Mouse (Mus musculus): ENCODE measurements around the gene Rflna. TPM values are rescaled to one million over a fixed set of nuclear protein-coding genes. Genes with fewer than 3 reads are reported as not detected.

Gene Rflna
- polyA plus RNA-seq (2015; fragmentation: Nextera tagmentation; extraction: Ambion mirVana) = 2.7 and 3.5 TPM in 2 replicates

- H3K4me1 ChIP-seq = peaks cover 28% of the 10 kb centered on the region
- H3K27ac ChIP-seq = no peak within 1 kb of the TSS
- H3K9me3 ChIP-seq (replicated peaks) = no peaks in the 10 kb centered on the region
- peak; percentile 39; the same call in 1 of the 2 replicates for ATAC-seq
- 3% methylated on average over 33 of the region's 41 CpGs for WGBS
- H3K4me3 ChIP-seq = peak within 1 kb of the TSS; percentile 32
- peak within 1 kb of the TSS; percentile 58 for H3K9ac ChIP-seq
- H3K36me3 ChIP-seq (ENCODE audit: poor library complexity, severe bottlenecking) = no peaks in the 10 kb centered on the region
- peaks cover 30% of the 10 kb centered on the region for H3K27me3 ChIP-seq
- H3K4me2 ChIP-seq = peak within 1 kb of the TSS; percentile 60
Observed at GRCm38 (mm10) chr5:125002969-125003872, at the start of gene Rflna. Rflna (plus strand) TSS chr5:125003221.

- no peaks in the 10 kb centered on the region for H3K27me3 ChIP-seq
- peaks cover 10% of the 10 kb centered on the region; the same call in 1 of the 2 replicates for H3K9me3 ChIP-seq (replicated peaks)
- H3K4me2 ChIP-seq = no peak overlapping the region
- no peak overlapping the region for H3K4me3 ChIP-seq
- H3K36me3 ChIP-seq (ENCODE audit: poor library complexity, severe bottlenecking) = no peaks in the 10 kb centered on the region
- WGBS = 89% methylated on average over 8 of the region's 8 CpGs
- H3K9ac ChIP-seq = no peak overlapping the region
- ATAC-seq = no peak
- H3K4me1 ChIP-seq = peaks cover 10% of the 10 kb centered on the region
- no peak overlapping the region for H3K27ac ChIP-seq
Observed at GRCm38 (mm10) chr5:124954404-124955305, 48.4 kb upstream of the Rflna start.

- Histone ChIP-seq H3K4me2 (no peak overlapping the region), H3K36me3 (ENCODE audit: poor library complexity, severe bottlenecking) (no peaks in the 10 kb centered on the region), H3K4me1 (peaks cover 10% of the 10 kb centered on the region), H3K27me3 (no peaks in the 10 kb centered on the region), H3K9ac (no peak overlapping the region), H3K4me3 (no peak overlapping the region), H3K27ac (no peak overlapping the region), H3K9me3 (replicated peaks) (0 out of 2 replicates have a peak, but pooled peaks cover 7% of the 10 kb centered on the region)
- no peak for ATAC-seq
- WGBS = 75% methylated on average over 5 of the region's 5 CpGs
Observed at GRCm38 (mm10) chr5:124957491-124957890, 45.5 kb upstream of the Rflna start.

GRCm38 (mm10) chr5:124959099-124959498 is 43.9 kb upstream of the Rflna start:
- Histone ChIP-seq H3K36me3 (ENCODE audit: poor library complexity, severe bottlenecking) (no peaks in the 10 kb centered on the region), H3K4me1 (peaks cover 16% of the 10 kb centered on the region), H3K27ac (no peak overlapping the region), H3K4me2 (no peak overlapping the region), H3K4me3 (no peak overlapping the region), H3K9me3 (replicated peaks) (0 out of 2 replicates have a peak, but pooled peaks cover 7% of the 10 kb centered on the region), H3K27me3 (no peaks in the 10 kb centered on the region), H3K9ac (no peak overlapping the region)
- WGBS = 98% methylated on average over 4 of the region's 4 CpGs
- ATAC-seq = no peak

- Histone ChIP-seq H3K9me3 (replicated peaks) (0 out of 2 replicates have a peak, but pooled peaks cover 7% of the 10 kb centered on the region), H3K4me1 (peaks cover 19% of the 10 kb centered on the region), H3K4me2 (0 out of 2 replicates have a peak overlapping the region, but pooled peaks have one; percentile 5), H3K27ac (peak overlapping the region; percentile 65), H3K27me3 (no peaks in the 10 kb centered on the region), H3K4me3 (no peak overlapping the region), H3K36me3 (ENCODE audit: poor library complexity, severe bottlenecking) (no peaks in the 10 kb centered on the region), H3K9ac (no peak overlapping the region)
- ATAC-seq = 0 out of 2 replicates have a peak, but pooled peaks have one; percentile 24
- 51% methylated on average over 18 of the region's 18 CpGs for WGBS
Observed at GRCm38 (mm10) chr5:124960131-124960901, 42.7 kb upstream of the Rflna start.

GRCm38 (mm10) chr5:124961433-124961832 is 41.6 kb upstream of the Rflna start:
- H3K4me1 ChIP-seq = peaks cover 19% of the 10 kb centered on the region
- H3K36me3 ChIP-seq (ENCODE audit: poor library complexity, severe bottlenecking) = no peaks in the 10 kb centered on the region
- no peak for ATAC-seq
- H3K27ac ChIP-seq = no peak overlapping the region
- H3K9me3 ChIP-seq (replicated peaks) = 0 out of 2 replicates have a peak, but pooled peaks cover 7% of the 10 kb centered on the region
- WGBS = 91% methylated on average over 8 of the region's 8 CpGs
- H3K4me3 ChIP-seq = no peak overlapping the region
- no peak overlapping the region for H3K9ac ChIP-seq
- no peak overlapping the region for H3K4me2 ChIP-seq
- H3K27me3 ChIP-seq = no peaks in the 10 kb centered on the region

- Histone ChIP-seq H3K4me3 (no peak overlapping the region), H3K4me1 (peaks cover 19% of the 10 kb centered on the region), H3K27me3 (no peaks in the 10 kb centered on the region), H3K9ac (no peak overlapping the region), H3K4me2 (no peak overlapping the region), H3K36me3 (ENCODE audit: poor library complexity, severe bottlenecking) (no peaks in the 10 kb centered on the region), H3K9me3 (replicated peaks) (0 out of 2 replicates have a peak, but pooled peaks cover 7% of the 10 kb centered on the region), H3K27ac (no peak overlapping the region)
- no peak for ATAC-seq
- WGBS = 54% methylated on average over 7 of the region's 7 CpGs
Observed at GRCm38 (mm10) chr5:124962761-124963160, 40.3 kb upstream of the Rflna start.

GRCm38 (mm10) chr5:124963806-124964672 is 39.0 kb upstream of the Rflna start:
- Histone ChIP-seq H3K9me3 (replicated peaks) (0 out of 2 replicates have a peak, but pooled peaks cover 4% of the 10 kb centered on the region), H3K4me2 (no peak overlapping the region), H3K9ac (no peak overlapping the region; the same call in 1 of the 2 replicates), H3K4me1 (peaks cover 19% of the 10 kb centered on the region), H3K4me3 (no peak overlapping the region), H3K27me3 (no peaks in the 10 kb centered on the region), H3K27ac (no peak overlapping the region), H3K36me3 (ENCODE audit: poor library complexity, severe bottlenecking) (no peaks in the 10 kb centered on the region)
- ATAC-seq = no peak
- WGBS = 73% methylated on average over 22 of the region's 22 CpGs

GRCm38 (mm10) chr5:124966622-124967332 is 36.2 kb upstream of the Rflna start:
- H3K4me1 ChIP-seq = peaks cover 16% of the 10 kb centered on the region
- no peak overlapping the region for H3K4me2 ChIP-seq
- no peaks in the 10 kb centered on the region for H3K36me3 ChIP-seq (ENCODE audit: poor library complexity, severe bottlenecking)
- H3K9me3 ChIP-seq (replicated peaks) = no peaks in the 10 kb centered on the region
- no peak overlapping the region for H3K9ac ChIP-seq
- no peak overlapping the region for H3K27ac ChIP-seq
- 81% methylated on average over 14 of the region's 14 CpGs for WGBS
- ATAC-seq = no peak
- no peaks in the 10 kb centered on the region for H3K27me3 ChIP-seq
- no peak overlapping the region for H3K4me3 ChIP-seq

- Histone ChIP-seq H3K27ac (no peak overlapping the region), H3K27me3 (no peaks in the 10 kb centered on the region), H3K36me3 (ENCODE audit: poor library complexity, severe bottlenecking) (no peaks in the 10 kb centered on the region), H3K4me3 (no peak overlapping the region), H3K4me1 (0 out of 2 replicates have a peak, but pooled peaks cover 7% of the 10 kb centered on the region), H3K9ac (no peak overlapping the region), H3K9me3 (replicated peaks) (no peaks in the 10 kb centered on the region), H3K4me2 (no peak overlapping the region)
- ATAC-seq = no peak
- WGBS = 44% methylated on average over 8 of the region's 8 CpGs
Observed at GRCm38 (mm10) chr5:124969790-124970189, 33.2 kb upstream of the Rflna start.
